Mouse (Mus musculus): ENCODE results near the gene Gm572.
A peak's percentile ranks its signal among the peaks of the same experiment; 100 is the strongest.

The Gm572 gene

GRCm38 (mm10) chr4:148643291-148644156, at the start of gene Gm572:
Gene Gm572, plus strand, starts transcription at chr4:148643317.
- DNase-seq = no peak

- DNase-seq = no peak
These were observed 49.1 kb upstream of the Gm572 start for GRCm38 (mm10) chr4:148593996-148594395.

- no peak for DNase-seq
These were observed 47.2 kb upstream of the Gm572 start for GRCm38 (mm10) chr4:148595916-148596315.

GRCm38 (mm10) chr4:148596731-148597130, 46.4 kb upstream of the Gm572 start:
- no peak for DNase-seq

GRCm38 (mm10) chr4:148598826-148599225, 44.3 kb upstream of the Gm572 start:
- no peak for DNase-seq

- no peak for DNase-seq
These were observed 42.8 kb upstream of the Gm572 start for GRCm38 (mm10) chr4:148600316-148600715.

GRCm38 (mm10) chr4:148601871-148602270, 41.2 kb upstream of the Gm572 start:
- DNase-seq = no peak

- DNase-seq = no peak
These were observed 40.6 kb upstream of the Gm572 start, which contains the start of gene Masp2 for GRCm38 (mm10) chr4:148602357-148603120. Gene Masp2, plus strand, starts transcription at chr4:148602554.

- DNase-seq = no peak
These were observed 39.6 kb upstream of the Gm572 start for GRCm38 (mm10) chr4:148603376-148604139.

- DNase-seq = no peak
These were observed 39.0 kb upstream of the Gm572 start for GRCm38 (mm10) chr4:148604141-148604540.

- peak; percentile 73 to 86 for DNase-seq
These were observed 38.5 kb upstream of the Gm572 start for GRCm38 (mm10) chr4:148604541-148605165.

- peak; percentile 78 to 95 for DNase-seq
These were observed 35.4 kb upstream of the Gm572 start for GRCm38 (mm10) chr4:148607758-148608157.

- DNase-seq = peak; percentile 44 to 59
These were observed 33.3 kb upstream of the Gm572 start for GRCm38 (mm10) chr4:148609805-148610204.

- no peak for DNase-seq
These were observed 32.3 kb upstream of the Gm572 start for GRCm38 (mm10) chr4:148610631-148611364.

- DNase-seq = no peak
These were observed 30.6 kb upstream of the Gm572 start for GRCm38 (mm10) chr4:148612557-148612956.

GRCm38 (mm10) chr4:148613738-148614137, 29.4 kb upstream of the Gm572 start:
- no peak for DNase-seq

GRCm38 (mm10) chr4:148619805-148620204, 23.3 kb upstream of the Gm572 start:
- DNase-seq = no peak

- DNase-seq = peak in 1 of 2 experiments; percentile 39
These were observed 22.4 kb upstream of the Gm572 start for GRCm38 (mm10) chr4:148620718-148621117.

- DNase-seq = no peak
These were observed 20.6 kb upstream of the Gm572 start for GRCm38 (mm10) chr4:148622485-148622884.

- no peak for DNase-seq
These were observed 19.5 kb upstream of the Gm572 start for GRCm38 (mm10) chr4:148623609-148624008.

- DNase-seq = no peak
These were observed 18.1 kb upstream of the Gm572 start for GRCm38 (mm10) chr4:148625010-148625409.
